Mouse (Mus musculus): ENCODE data around the gene Ablim2.

- no peak for TF ChIP-seq HCFC1 (IDR thresholded peaks at IDR 0.05; ENCODE audit: borderline replicate concordance, insufficient read depth, low read length)
- no peak for TF ChIP-seq ZC3H11A (IDR thresholded peaks at IDR 0.05; ENCODE audit: borderline replicate concordance, low read depth, low read length)
- no peak for TF ChIP-seq CHD2 (IDR thresholded peaks at IDR 0.05; ENCODE audit: low read depth, low read length)
- TF ChIP-seq MAFK (IDR thresholded peaks at IDR 0.05; ENCODE audit: insufficient read depth, low read depth, low read length): no peak
- no peak for TF ChIP-seq ZNF384 (IDR thresholded peaks at IDR 0.05; ENCODE audit: low read depth, low read length)
Observed at GRCm38 (mm10) chr5:35749416-35749815, 8.3 kb upstream of the Ablim2 start.
